9 mouse cellular contexts compared by ENCODE assay signal in genomic region chr12:103262017-103262865, GRCm38 (mm10). TPM values are rescaled to one million over a fixed set of nuclear protein-coding genes. Genes with fewer than 3 reads are reported as not detected.
DNase-seq lines count a peak whose midpoint lies in the region; ATAC-seq and TF ChIP-seq lines count a peak whose summit lies in the region.
"Had no signal": no experiment of that assay in that cellular context is flagged by ENCODE, and none has a peak within 500 bp of the region (broad histone marks: within the 10 kb centered on the region; RNA-seq: fewer than 3 reads in every experiment).

No protein-coding gene starts in this region.

- H3K4me3 ChIP-seq in hindbrain, postnatal 0 days (ENCODE audit: low read length), result no peak overlapping the region
- no peak overlapping the region for H3K4me3 ChIP-seq in midbrain, embryonic 13.5 days (replicated peaks)
- H3K4me3 ChIP-seq: limb, embryonic 12.5 days had no signal

- H3K9ac ChIP-seq in hindbrain, postnatal 0 days (replicated peaks; ENCODE audit: low read length), result no peak overlapping the region
- no peak overlapping the region for H3K9ac ChIP-seq in midbrain, embryonic 13.5 days (replicated peaks)
- H3K9ac ChIP-seq: limb, embryonic 12.5 days had no signal

- H3K9me3 ChIP-seq in hindbrain, postnatal 0 days (ENCODE audit: low read length), result no peaks in the 10 kb centered on the region
- H3K9me3 ChIP-seq in midbrain, embryonic 13.5 days, result no peaks in the 10 kb centered on the region

- no peak overlapping the region for H3K4me2 ChIP-seq in hindbrain, postnatal 0 days (ENCODE audit: low read depth, low read length)
- no peak overlapping the region for H3K4me2 ChIP-seq in midbrain, embryonic 13.5 days (replicated peaks)
- H3K4me2 ChIP-seq: limb, embryonic 12.5 days had no signal

- peak; percentile 24 for DNase-seq in CD4-positive, CD25-positive, alpha-beta regulatory T cell, adult 2 months (ENCODE audit: low read depth, low spot score)
- peak; percentile 19 to 26 for DNase-seq in lung, adult 18-20 months
- DNase-seq in lung, postnatal 25 days (ENCODE audit: low spot score), result no peak
- peak; percentile 33 for DNase-seq in hindbrain, postnatal 0 days (ENCODE audit: low spot score)
- DNase-seq in skeletal muscle tissue, adult 2 months (ENCODE audit: low read depth, low spot score), result peak; percentile 28
- DNase-seq in left cerebral cortex, adult 18-20 months (ENCODE audit: low spot score in 2 of 2), result no peak

- TF ChIP-seq CTCF in hindbrain, postnatal 0 days (IDR thresholded peaks at IDR 0.05; ENCODE audit: low read depth), result peak; percentile 52

- no peaks in the 10 kb centered on the region for H3K36me3 ChIP-seq in hindbrain, postnatal 0 days (ENCODE audit: insufficient read depth, low read length)
- H3K36me3 ChIP-seq in midbrain, embryonic 13.5 days, result no peaks in the 10 kb centered on the region
- H3K36me3 ChIP-seq: limb, embryonic 12.5 days had no signal

- WGBS in hindbrain, postnatal 0 days, result 54% methylated on average over 13 of the region's 13 CpGs
- 67% methylated on average over 13 of the region's 13 CpGs for WGBS in midbrain, embryonic 13.5 days

- ATAC-seq in CD4-positive, CD25-positive, alpha-beta regulatory T cell, adult 4 months, result no peak
- peak; percentile 53; the same call in 1 of the 2 replicates for ATAC-seq in hindbrain, postnatal 0 days
- no peak for ATAC-seq in midbrain, embryonic 13.5 days

- no peaks in the 10 kb centered on the region for H3K4me1 ChIP-seq in hindbrain, postnatal 0 days (ENCODE audit: insufficient read depth, low read length)
- no peaks in the 10 kb centered on the region for H3K4me1 ChIP-seq in midbrain, embryonic 13.5 days (replicated peaks)

- no peaks in the 10 kb centered on the region for H3K27me3 ChIP-seq in hindbrain, postnatal 0 days (ENCODE audit: insufficient read depth, low read length)
- no peaks in the 10 kb centered on the region for H3K27me3 ChIP-seq in midbrain, embryonic 13.5 days
- H3K27me3 ChIP-seq: limb, embryonic 12.5 days had no signal

- no peak overlapping the region for H3K27ac ChIP-seq in hindbrain, postnatal 0 days
- no peak overlapping the region for H3K27ac ChIP-seq in midbrain, embryonic 13.5 days
- H3K27ac ChIP-seq: limb, embryonic 12.5 days had no signal

RNA-seq across cellular contexts. Expression of gene Prima1, which starts 20.3 kb away (rescaled TPM):
- polyA plus RNA-seq in CD4-positive, CD25-positive, alpha-beta regulatory T cell, adult 4 months (2017; shearing (Covaris generic)), result not detected
- total RNA-seq in hindbrain, postnatal 0 days (2014; rRNA removed), result 1.3 and 3.6 TPM in 2 replicates
- polyA plus RNA-seq in hindbrain, postnatal 0 days (2015; fragmentation: Nextera tagmentation; extraction: Ambion mirVana), result 0.87 and 0.93 TPM in 2 replicates
- total RNA-seq in left cerebral cortex, adult 18-20 months (2021), result 1 to 10 TPM; 4.6 to 6.8 TPM
- polyA plus RNA-seq in midbrain, embryonic 13.5 days (2015; fragmentation: Nextera tagmentation; extraction: Ambion mirVana), result 1.6 and 2.1 TPM in 2 replicates
- polyA plus RNA-seq: limb, embryonic 12.5 days had no signal

RNA-seq across cellular contexts. Expression of gene Fam181a, which starts 48.5 kb away (rescaled TPM):
- polyA plus RNA-seq in CD4-positive, CD25-positive, alpha-beta regulatory T cell, adult 4 months (2017; shearing (Covaris generic)), result not detected
- 14.6 and 18.5 TPM in 2 replicates for total RNA-seq in hindbrain, postnatal 0 days (2014; rRNA removed)
- 8.1 and 9.2 TPM in 2 replicates for polyA plus RNA-seq in hindbrain, postnatal 0 days (2015; fragmentation: Nextera tagmentation; extraction: Ambion mirVana)
- total RNA-seq in left cerebral cortex, adult 18-20 months (2021), result 1 to 10 TPM; 2.9 to 4.6 TPM
- 19.4 and 21.1 TPM in 2 replicates for polyA plus RNA-seq in midbrain, embryonic 13.5 days (2015; fragmentation: Nextera tagmentation; extraction: Ambion mirVana)

Comparison
In these comparisons a context has a peak if more than half of its experiments do, and no peak if none do; other contexts are left out.
1. DNase-seq: peak in CD4-positive, CD25-positive, alpha-beta regulatory T cell, adult 2 months (single experiment), lung, adult 18-20 months (2 of 2), hindbrain, postnatal 0 days (single experiment) and skeletal muscle tissue, adult 2 months (single experiment); none in lung, postnatal 25 days (single experiment) and left cerebral cortex, adult 18-20 months (0 of 2).